Mouse (Mus musculus): ENCODE measurements around the gene Pard3. TPM values are rescaled to one million over a fixed set of nuclear protein-coding genes. Genes with fewer than 3 reads are reported as not detected.

The Pard3 gene
- polyA plus RNA-seq, 1 experiment from 2014 or later: 33.8 TPM

- DNase-seq: no peak
- H3K27ac ChIP-seq (ENCODE audit: low read depth): no peak overlapping the region
- no peak for ATAC-seq (ENCODE audit: insufficient read depth)
- no peak for TF ChIP-seq CTCF (IDR thresholded peaks at IDR 0.05; ENCODE audit: low read depth)
- H3K9me3 ChIP-seq (ENCODE audit: low read depth, low read length): no peaks in the 10 kb centered on the region
- H3K4me2 ChIP-seq: no peak overlapping the region
- H3K9ac ChIP-seq: no peak overlapping the region
- 45% methylated on average over 5 of the region's 5 CpGs for WGBS
- no peaks in the 10 kb centered on the region for H3K27me3 ChIP-seq (ENCODE audit: insufficient read depth, low read length)
- H3K36me3 ChIP-seq (ENCODE audit: insufficient read depth): no peaks in the 10 kb centered on the region
- no peak overlapping the region for H3K4me3 ChIP-seq (ENCODE audit: low read depth, low read length)
- H3K4me1 ChIP-seq (ENCODE audit: insufficient read depth): peaks cover 12% of the 10 kb centered on the region; the same call in 1 of the 2 replicates
Observed at GRCm38 (mm10) chr8:127134327-127134726, 70.6 kb downstream of the Pard3 start.

- no peak overlapping the region for H3K27ac ChIP-seq (ENCODE audit: low read depth)
- H3K9me3 ChIP-seq (ENCODE audit: low read depth, low read length): no peaks in the 10 kb centered on the region
- no peak for ATAC-seq (ENCODE audit: insufficient read depth)
- H3K9ac ChIP-seq: no peak overlapping the region
- peaks cover 12% of the 10 kb centered on the region; the same call in 1 of the 2 replicates for H3K4me1 ChIP-seq (ENCODE audit: insufficient read depth)
- TF ChIP-seq CTCF (IDR thresholded peaks at IDR 0.05; ENCODE audit: low read depth): no peak
- no peaks in the 10 kb centered on the region for H3K27me3 ChIP-seq (ENCODE audit: insufficient read depth, low read length)
- no peak overlapping the region for H3K4me2 ChIP-seq
- no peak for DNase-seq
- no peak overlapping the region for H3K4me3 ChIP-seq (ENCODE audit: low read depth, low read length)
- H3K36me3 ChIP-seq (ENCODE audit: insufficient read depth): no peaks in the 10 kb centered on the region
- 53% methylated on average over 2 of the region's 2 CpGs for WGBS
Observed at GRCm38 (mm10) chr8:127136201-127136600, 72.5 kb downstream of the Pard3 start.

GRCm38 (mm10) chr8:127136781-127137180 lies 73.1 kb downstream of the Pard3 start:
- H3K27ac ChIP-seq (ENCODE audit: low read depth): no peak overlapping the region
- no peaks in the 10 kb centered on the region for H3K36me3 ChIP-seq (ENCODE audit: insufficient read depth)
- no peak overlapping the region for H3K4me2 ChIP-seq
- no peak overlapping the region for H3K9ac ChIP-seq
- no peak overlapping the region for H3K4me3 ChIP-seq (ENCODE audit: low read depth, low read length)
- no peak for TF ChIP-seq CTCF (IDR thresholded peaks at IDR 0.05; ENCODE audit: low read depth)
- no peak for DNase-seq
- H3K4me1 ChIP-seq (ENCODE audit: insufficient read depth): peaks cover 12% of the 10 kb centered on the region; the same call in 1 of the 2 replicates
- H3K27me3 ChIP-seq (ENCODE audit: insufficient read depth, low read length): no peaks in the 10 kb centered on the region
- 82% methylated on average over 2 of the region's 2 CpGs for WGBS
- ATAC-seq (ENCODE audit: insufficient read depth): no peak
- no peaks in the 10 kb centered on the region for H3K9me3 ChIP-seq (ENCODE audit: low read depth, low read length)

- WGBS: 20% methylated on average over 1 of the region's 1 CpGs
- Histone ChIP-seq H3K4me3 (ENCODE audit: low read depth, low read length) (no peak overlapping the region), H3K27me3 (ENCODE audit: insufficient read depth, low read length) (no peaks in the 10 kb centered on the region), H3K9me3 (ENCODE audit: low read depth, low read length) (no peaks in the 10 kb centered on the region), H3K27ac (ENCODE audit: low read depth) (no peak overlapping the region), H3K4me2 (no peak overlapping the region), H3K9ac (no peak overlapping the region), H3K4me1 (ENCODE audit: insufficient read depth) (peaks cover 20% of the 10 kb centered on the region), H3K36me3 (ENCODE audit: insufficient read depth) (no peaks in the 10 kb centered on the region)
- TF ChIP-seq CTCF (IDR thresholded peaks at IDR 0.05; ENCODE audit: low read depth): peak; percentile 87
- DNase-seq: peak; percentile 94
- ATAC-seq (ENCODE audit: insufficient read depth): peak; percentile 61
Observed at GRCm38 (mm10) chr8:127139154-127139553, 75.5 kb downstream of the Pard3 start.

- Histone ChIP-seq H3K4me2 (no peak overlapping the region), H3K36me3 (ENCODE audit: insufficient read depth) (no peaks in the 10 kb centered on the region), H3K4me1 (ENCODE audit: insufficient read depth) (peaks cover 21% of the 10 kb centered on the region), H3K9me3 (ENCODE audit: low read depth, low read length) (no peaks in the 10 kb centered on the region), H3K4me3 (ENCODE audit: low read depth, low read length) (no peak overlapping the region), H3K27ac (ENCODE audit: low read depth) (no peak overlapping the region), H3K9ac (no peak overlapping the region), H3K27me3 (ENCODE audit: insufficient read depth, low read length) (no peaks in the 10 kb centered on the region)
- 77% methylated on average over 2 of the region's 2 CpGs for WGBS
- DNase-seq (no peak), ATAC-seq (ENCODE audit: insufficient read depth) (no peak)
- no peak for TF ChIP-seq CTCF (IDR thresholded peaks at IDR 0.05; ENCODE audit: low read depth)
Observed at GRCm38 (mm10) chr8:127140945-127141344, 77.3 kb downstream of the Pard3 start.

GRCm38 (mm10) chr8:127143641-127144040 lies 79.9 kb downstream of the Pard3 start:
- H3K4me3 ChIP-seq (ENCODE audit: low read depth, low read length): no peak overlapping the region
- no peak overlapping the region for H3K4me2 ChIP-seq
- ATAC-seq (ENCODE audit: insufficient read depth) (no peak), DNase-seq (peak; percentile 22)
- whole genome bisulfite sequencing: 21% methylated on average over 7 of the region's 7 CpGs
- no peaks in the 10 kb centered on the region for H3K27me3 ChIP-seq (ENCODE audit: insufficient read depth, low read length)
- H3K9me3 ChIP-seq (ENCODE audit: low read depth, low read length): no peaks in the 10 kb centered on the region
- no peak overlapping the region for H3K9ac ChIP-seq
- H3K27ac ChIP-seq (ENCODE audit: low read depth): no peak overlapping the region
- no peaks in the 10 kb centered on the region for H3K36me3 ChIP-seq (ENCODE audit: insufficient read depth)
- H3K4me1 ChIP-seq (ENCODE audit: insufficient read depth): peaks cover 29% of the 10 kb centered on the region
- TF ChIP-seq CTCF (IDR thresholded peaks at IDR 0.05; ENCODE audit: low read depth): no peak

- no peak for DNase-seq
- Histone ChIP-seq H3K4me3 (ENCODE audit: low read depth, low read length) (no peak overlapping the region), H3K27ac (ENCODE audit: low read depth) (no peak overlapping the region), H3K4me1 (ENCODE audit: insufficient read depth) (peaks cover 29% of the 10 kb centered on the region), H3K36me3 (ENCODE audit: insufficient read depth) (no peaks in the 10 kb centered on the region), H3K9ac (no peak overlapping the region), H3K27me3 (ENCODE audit: insufficient read depth, low read length) (no peaks in the 10 kb centered on the region), H3K9me3 (ENCODE audit: low read depth, low read length) (no peaks in the 10 kb centered on the region), H3K4me2 (no peak overlapping the region)
- no peak for TF ChIP-seq CTCF (IDR thresholded peaks at IDR 0.05; ENCODE audit: low read depth)
- no peak for ATAC-seq (ENCODE audit: insufficient read depth)
- WGBS: 30% methylated on average over 4 of the region's 4 CpGs
Observed at GRCm38 (mm10) chr8:127144562-127144961, 80.9 kb downstream of the Pard3 start.

GRCm38 (mm10) chr8:127145135-127145534 lies 81.4 kb downstream of the Pard3 start:
- Histone ChIP-seq H3K36me3 (ENCODE audit: insufficient read depth) (no peaks in the 10 kb centered on the region), H3K9ac (no peak overlapping the region), H3K9me3 (ENCODE audit: low read depth, low read length) (no peaks in the 10 kb centered on the region), H3K27ac (ENCODE audit: low read depth) (no peak overlapping the region), H3K4me2 (no peak overlapping the region), H3K4me1 (ENCODE audit: insufficient read depth) (peaks cover 29% of the 10 kb centered on the region), H3K4me3 (ENCODE audit: low read depth, low read length) (no peak overlapping the region), H3K27me3 (ENCODE audit: insufficient read depth, low read length) (no peaks in the 10 kb centered on the region)
- 31% methylated on average over 4 of the region's 4 CpGs for WGBS
- TF ChIP-seq CTCF (IDR thresholded peaks at IDR 0.05; ENCODE audit: low read depth): peak; percentile 36
- DNase-seq (no peak), ATAC-seq (ENCODE audit: insufficient read depth) (peak; percentile 54; the same call in 1 of the 2 replicates)
